Mouse (Mus musculus) urinary bladder, postnatal 14 days (tissue): ENCODE results near the gene Gimap4.
"Not testable (repeated sequence)": the region's sequence is repeated elsewhere in the genome, so short reads cannot be mapped to it uniquely, and the experiment has no call there.

ENCODE experiments used
- DNase-seq: peaks from one replicate; pipeline ENCODE4 v3.0.0; 2021; ENCODE audit warnings: low spot score

The Gimap4 gene

DNA sequence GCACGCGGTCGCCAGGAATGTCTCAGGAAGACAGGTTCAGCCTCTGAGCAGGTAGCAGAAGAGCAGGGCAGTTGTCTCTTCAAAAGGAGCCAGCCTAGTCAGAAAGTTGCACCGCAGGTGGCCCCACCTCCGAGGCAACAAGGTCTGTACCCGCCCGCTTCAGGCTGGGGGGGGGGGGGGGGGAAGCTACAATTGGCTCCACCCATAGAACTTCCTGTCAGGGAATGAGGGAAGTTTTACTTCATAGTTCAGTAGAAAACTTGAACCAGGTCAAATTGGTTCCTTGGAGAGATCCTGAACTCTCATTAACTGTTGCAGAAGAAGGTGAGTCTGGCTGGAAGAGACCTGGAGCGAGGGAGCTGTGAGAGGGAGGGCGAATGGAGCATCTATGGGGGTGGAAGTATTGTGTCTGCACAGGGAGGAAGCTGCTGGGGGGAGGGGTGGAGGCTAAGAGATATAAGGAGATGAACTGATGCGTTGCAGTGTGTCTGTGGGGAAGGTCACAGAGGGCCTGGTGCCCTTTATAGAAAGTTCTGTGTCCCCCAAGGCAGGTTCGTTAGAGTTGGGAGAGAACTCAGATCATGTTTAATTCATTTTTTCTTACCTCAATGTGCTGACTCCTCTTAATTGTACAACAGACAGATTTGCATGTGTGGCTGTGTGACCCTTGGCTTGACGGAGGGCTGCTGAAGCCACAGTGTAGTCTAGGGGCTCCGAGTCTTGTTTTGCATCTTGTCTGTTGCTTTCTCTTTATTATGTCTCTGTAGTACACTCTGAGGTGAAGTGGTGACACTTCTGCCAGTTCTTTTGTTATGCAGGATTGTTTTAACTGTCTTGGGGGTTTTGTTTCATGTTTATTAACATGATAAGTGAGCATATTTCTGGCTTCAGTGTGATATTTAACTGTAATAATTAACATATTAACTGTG, 8.2 kb upstream of the Gimap4 start, which contains the start of gene Gimap9:
Gene Gimap9 (plus strand): TSS at position 199 of the 929 bp plus-strand sequence.
- peak; percentile 23 for DNase-seq

GRCm38 (mm10) chr6:48676860-48677415, 7.4 kb upstream of the Gimap4 start:
- no peak for DNase-seq

DNA sequence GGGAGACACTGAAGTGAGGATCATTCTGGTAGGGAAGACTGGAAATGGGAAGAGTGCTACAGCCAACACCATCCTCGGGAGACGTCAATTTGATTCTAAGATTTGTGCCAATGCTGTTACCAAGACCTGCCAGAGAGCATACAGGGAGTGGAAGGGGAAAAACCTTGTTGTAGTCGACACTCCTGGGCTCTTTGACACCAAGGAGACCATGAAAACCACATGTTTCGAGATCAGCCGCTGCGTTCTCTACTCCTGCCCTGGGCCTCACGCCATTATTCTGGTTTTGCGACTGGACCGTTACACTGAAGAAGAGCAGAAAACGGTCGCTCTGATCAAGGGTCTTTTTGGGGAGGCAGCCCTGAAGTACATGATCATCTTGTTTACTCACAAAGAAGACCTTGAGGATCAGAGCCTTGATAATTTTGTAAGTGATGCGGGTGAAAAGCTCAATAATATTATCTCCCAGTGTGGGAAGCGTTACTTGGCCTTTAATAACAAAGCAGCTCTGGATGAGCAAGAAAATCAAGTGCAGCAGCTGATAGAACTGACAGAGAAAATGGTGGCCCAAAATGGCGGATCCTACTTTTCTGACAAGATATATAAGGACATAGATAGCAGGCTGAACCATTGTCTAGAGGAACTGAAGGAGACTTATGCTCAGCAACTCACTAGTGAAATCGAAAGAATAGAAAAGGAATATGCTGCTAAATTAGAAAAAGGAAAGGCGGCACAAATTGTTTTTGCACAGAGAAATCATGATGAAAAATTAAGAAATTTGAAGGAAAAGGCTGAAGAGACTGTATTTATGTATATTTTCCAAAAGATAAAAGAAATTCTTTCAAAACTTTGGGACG, 6.6 kb upstream of the Gimap4 start:
- no peak for DNase-seq

DNA sequence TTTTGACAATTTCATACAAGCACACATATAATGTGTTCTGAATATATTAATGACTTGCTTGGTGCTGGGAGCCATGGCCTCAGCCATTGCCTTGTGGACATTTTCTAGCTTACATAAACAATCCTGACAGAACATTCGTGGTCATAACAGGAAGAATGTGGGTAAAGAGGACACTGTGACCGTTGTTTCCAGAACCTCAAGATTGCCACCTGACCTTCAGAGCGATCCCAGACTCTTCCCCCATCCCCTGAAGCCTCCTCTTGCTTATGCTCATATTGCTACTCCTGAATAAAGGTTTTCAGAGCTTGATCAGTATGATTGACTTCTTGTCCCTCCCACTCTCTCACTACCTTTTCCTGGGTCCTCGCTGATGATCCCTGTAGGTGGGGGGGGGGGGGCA, 6.0 kb upstream of the Gimap4 start:
- DNase-seq: no peak

- DNase-seq: no peak
Observed at GRCm38 (mm10) chr6:48679701-48680100, 4.6 kb upstream of the Gimap4 start.

- DNase-seq: no peak
Observed at GRCm38 (mm10) chr6:48680421-48680820, 3.9 kb upstream of the Gimap4 start.

- DNase-seq: no peak
Observed at GRCm38 (mm10) chr6:48681472-48682090, 2.8 kb upstream of the Gimap4 start.

DNA sequence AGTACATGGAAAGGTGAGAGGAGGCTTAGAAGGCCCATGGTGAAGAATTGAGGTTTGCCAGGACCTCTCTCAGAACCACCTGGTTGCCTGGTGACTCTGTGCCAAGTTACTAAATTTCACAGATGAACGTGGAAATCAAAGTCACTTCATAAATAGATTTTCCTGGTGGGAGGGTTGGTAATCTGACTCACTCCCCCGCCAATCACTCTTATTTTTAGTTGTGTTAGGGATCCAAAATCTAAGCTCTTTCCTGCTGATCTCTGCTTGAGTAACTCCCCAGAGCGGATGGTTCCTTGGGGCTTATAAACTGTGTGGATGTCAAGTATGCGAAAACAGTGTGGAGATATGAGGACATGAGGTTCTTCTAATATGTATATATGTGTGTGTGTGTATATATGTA, 2.1 kb upstream of the Gimap4 start:
- DNase-seq: no peak

DNA sequence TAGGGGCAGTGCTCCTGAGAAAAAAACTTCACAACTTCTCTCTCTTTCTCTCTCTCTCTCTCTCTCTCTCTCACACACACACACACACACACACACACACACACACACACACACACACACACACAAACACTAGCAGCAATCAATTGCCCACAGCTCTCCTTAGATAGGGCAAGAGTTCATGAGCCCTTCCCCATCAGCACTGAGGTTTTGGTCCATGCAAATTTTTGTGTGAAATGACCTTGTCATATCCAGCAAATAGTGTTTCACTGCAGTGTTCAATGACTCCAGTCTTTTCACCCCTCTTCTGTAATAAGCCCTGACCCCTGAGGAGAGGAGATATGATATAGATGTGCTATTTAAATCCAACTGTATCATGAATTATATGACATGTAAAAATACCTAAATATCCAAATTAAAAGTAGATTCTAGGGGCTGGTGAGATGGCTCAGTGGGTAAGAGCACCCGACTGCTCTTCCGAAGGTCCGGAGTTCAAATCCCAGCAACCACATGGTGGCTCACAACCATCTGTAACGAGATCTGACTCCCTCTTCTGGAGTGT, 1.0 kb upstream of the Gimap4 start:
- DNase-seq: not testable (repeated sequence)

DNA sequence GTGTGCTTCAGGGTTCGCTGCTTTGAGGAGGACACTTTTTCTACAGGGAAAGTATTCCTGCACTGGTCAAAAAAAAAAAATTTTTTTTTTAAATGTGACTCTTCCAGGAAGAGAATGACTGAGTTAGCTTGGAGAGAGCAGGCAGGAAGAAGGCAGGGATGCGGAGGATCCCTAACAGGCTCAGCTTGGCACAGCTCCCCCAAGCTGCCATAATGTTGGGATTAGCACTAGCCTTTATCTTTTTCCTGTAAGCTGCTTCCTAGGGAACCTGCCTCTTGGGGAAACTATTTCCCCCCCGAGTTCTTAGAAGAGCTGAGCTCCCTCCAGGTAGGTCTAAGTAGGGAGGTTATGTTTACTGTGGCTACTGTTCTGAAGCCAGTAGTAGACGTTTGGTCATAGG, 457 bp downstream of the Gimap4 start:
- no peak for DNase-seq

DNA sequence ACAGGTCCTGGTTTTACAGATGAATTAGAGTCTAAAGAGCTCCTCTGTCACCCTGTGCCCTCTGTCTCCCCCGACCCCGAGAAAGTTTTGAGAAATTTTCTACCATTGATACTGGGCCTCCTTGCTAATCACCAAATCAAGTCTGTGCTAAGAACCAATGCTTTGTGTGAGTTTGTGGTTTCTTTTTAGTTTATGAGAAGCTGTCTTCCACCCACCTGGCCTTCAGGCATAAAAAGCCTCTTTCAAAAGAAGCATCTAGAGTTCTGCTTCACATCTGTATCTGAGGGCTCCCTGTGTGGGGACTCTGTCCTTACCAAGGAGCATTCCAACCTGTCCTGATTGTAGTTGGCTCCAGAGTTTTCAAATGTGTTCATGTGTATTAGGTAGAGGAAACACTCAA, 902 bp downstream of the Gimap4 start:
- no peak for DNase-seq

DNA sequence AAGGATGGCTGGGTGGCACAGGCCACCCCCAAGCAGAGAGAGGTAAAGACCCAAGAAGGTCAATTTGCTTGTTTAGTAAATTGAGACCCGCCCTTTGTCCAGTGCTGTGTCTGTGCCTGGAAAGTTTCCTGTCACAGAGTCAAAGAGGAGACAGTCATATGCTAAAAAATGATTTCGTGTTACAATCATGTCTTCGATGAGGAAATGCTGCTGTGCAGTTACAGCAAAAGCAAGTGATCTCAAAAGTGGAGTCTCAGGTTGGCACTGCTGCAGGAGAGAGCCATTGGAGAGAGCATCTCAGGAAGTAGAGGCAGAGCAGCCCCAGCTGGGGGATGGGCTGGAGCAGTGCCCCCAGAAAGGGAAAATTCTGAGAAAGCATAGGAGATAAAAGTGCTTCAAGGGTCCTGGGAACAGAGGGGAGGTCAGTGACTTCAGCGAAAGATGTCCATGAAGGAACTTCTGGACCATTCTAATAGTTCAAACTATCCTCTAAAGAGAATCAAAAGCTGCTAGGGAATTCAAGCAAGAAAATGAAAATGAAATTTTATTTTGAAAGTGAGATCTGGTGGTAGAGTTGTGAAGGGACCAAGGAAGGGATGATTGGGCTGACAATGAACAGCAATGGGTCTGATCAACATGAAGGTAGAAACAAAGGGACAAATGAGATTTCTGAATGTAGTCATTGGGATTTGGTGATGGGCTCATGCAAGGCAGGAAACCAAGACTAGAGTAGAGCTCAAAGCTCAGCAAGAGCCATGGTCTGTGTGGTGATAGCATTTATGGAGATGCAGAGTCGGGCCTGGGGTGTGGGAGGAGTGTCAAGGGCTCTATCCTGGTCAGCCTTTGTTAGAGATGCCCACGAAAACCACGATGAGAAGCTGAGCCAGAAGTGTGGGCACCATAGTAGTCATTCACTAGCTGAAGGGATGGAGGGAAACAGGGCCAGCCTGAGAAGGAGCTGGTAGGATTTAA, 1.6 kb downstream of the Gimap4 start:
- no peak for DNase-seq

DNA sequence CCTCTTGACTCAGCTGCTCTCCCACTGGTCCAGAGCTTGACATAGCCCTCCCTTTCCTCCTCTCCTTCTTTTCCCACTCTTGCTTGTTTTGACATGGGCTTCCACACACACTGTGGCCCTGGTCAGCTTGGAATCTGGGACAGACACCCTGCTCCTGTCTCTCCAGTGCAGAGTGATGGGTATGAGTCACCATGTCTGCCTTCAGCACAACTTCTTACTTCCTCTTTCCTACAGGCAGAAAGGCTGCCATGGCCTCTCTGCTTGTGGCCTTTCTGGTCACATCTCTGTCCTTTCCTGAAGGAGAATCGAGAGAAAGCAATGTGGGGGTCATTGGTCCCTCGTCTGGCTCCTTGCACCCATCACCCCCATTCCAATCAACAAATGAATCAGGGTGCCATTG, 2.7 kb downstream of the Gimap4 start:
- DNase-seq: no peak

GRCm38 (mm10) chr6:48689320-48689719, 5.0 kb downstream of the Gimap4 start:
- DNase-seq: no peak

- no peak for DNase-seq
Observed at GRCm38 (mm10) chr6:48692962-48693361, 8.6 kb downstream of the Gimap4 start.

GRCm38 (mm10) chr6:48696830-48697554, 12.6 kb downstream of the Gimap4 start:
- DNase-seq: no peak

GRCm38 (mm10) chr6:48697555-48697930, 13.2 kb downstream of the Gimap4 start:
- no peak for DNase-seq

- no peak for DNase-seq
Observed at GRCm38 (mm10) chr6:48698066-48698856, 13.9 kb downstream of the Gimap4 start.

- DNase-seq: no peak
Observed at GRCm38 (mm10) chr6:48698888-48699287, 14.5 kb downstream of the Gimap4 start.
